Mouse (Mus musculus): Measurements from ENCODE around the gene Washc4. TPM values are rescaled to one million over a fixed set of nuclear protein-coding genes. Genes with fewer than 3 reads are reported as not detected.
"Not testable (repeated sequence)": the region's sequence is repeated elsewhere in the genome, so short reads cannot be mapped to it uniquely, and the experiment has no call there.

Washc4 gene
- total RNA-seq (2015; ENCODE audit: low replicate concordance) (4.2 and 9.4 TPM in 2 replicates), total RNA-seq (2017; ENCODE audit: low replicate concordance) (5.4 and 10.3 TPM in 2 replicates)

DNA sequence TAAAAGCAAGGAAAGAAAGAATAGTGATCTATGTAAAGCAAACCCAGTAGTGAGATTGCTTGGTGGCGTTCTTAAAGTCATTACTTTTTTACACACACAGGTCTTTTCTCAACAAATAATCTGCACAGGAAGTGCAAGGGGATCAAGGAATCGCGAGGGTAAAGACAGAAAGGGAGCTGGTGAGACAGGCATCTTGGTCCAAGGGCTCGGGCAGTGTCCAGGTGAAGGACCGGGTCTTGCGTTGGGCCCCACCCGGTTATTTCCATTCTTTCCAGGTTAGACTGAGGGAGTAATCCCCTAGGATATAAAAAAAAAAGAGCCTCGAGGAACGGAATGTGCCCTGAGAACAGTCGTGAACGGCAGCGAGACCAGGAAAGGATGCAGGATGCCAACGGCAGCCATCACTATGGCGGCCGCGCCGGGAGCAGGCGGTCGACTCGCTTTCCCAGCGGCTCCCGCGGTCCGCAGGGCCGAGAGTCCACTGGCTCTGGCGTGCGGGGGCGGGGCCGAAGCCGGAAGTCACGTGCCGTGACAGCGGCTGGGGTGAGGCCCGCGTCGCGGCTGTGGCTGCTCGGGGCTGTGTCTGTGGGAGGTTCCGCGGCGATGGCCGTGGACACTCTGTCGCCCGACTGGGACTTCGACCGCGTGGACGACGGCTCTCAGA, at the start of gene Washc4:
Gene Washc4 (plus strand): TSS at position 314 of the 664 bp plus-strand sequence.
- peak; percentile 100 for ATAC-seq (replicated peaks; ENCODE audit: low FRiP score, poor library complexity, severe bottlenecking)

DNA sequence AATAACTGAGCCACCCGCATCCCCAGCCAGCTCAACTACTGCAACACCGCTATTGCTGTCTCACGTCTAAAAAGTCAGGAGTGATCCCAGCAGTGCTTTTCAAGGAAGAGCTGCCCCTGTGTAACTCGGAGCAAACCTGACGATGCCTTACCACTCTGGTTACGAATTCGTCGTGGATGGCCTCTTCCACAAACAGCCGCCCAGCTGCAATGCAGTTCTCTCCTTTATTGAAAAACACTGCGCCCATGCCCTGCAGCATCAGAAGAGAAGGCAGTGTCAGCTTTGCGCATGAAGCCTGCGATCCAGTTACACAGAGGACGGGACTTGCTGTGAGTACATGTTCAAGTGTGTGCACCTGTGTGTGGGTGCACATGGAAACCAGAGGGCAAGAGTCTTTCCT, 46.2 kb upstream of the Washc4 start:
- no peak for ATAC-seq (replicated peaks; ENCODE audit: low FRiP score, poor library complexity, severe bottlenecking)

DNA sequence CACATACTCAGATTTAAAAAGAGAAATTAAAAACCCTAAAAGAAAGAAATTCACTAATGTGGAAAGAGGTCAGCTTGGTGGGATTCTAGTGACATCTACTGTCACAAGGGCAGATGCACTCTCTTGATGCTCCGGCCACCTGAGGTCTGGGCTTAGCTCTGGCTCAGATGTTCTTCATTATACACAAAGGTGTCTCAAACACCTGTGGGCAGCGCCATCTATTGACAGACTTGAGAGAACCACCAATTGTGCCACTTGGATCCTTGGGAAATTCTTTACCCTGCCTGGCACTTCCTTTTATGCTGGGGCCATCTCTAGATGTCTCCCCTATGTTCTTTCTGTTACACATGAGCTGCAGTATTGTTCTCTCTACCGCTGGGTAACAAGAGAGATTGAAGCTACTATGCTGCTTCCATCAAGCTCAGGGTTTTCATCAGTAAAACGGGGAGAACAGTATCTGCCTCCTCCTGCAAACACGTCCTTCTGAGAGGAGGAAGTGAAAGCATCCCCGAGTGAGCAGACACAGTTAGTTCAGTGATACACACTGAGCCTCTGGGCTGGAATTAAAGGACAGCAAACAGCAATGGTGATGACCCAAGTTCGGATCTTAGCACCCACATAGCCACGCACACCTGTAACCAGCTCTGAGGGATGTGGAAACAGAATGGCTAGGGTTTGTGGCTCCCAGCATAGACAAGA, 34.4 kb upstream of the Washc4 start:
- no peak for ATAC-seq (replicated peaks; ENCODE audit: low FRiP score, poor library complexity, severe bottlenecking)

DNA sequence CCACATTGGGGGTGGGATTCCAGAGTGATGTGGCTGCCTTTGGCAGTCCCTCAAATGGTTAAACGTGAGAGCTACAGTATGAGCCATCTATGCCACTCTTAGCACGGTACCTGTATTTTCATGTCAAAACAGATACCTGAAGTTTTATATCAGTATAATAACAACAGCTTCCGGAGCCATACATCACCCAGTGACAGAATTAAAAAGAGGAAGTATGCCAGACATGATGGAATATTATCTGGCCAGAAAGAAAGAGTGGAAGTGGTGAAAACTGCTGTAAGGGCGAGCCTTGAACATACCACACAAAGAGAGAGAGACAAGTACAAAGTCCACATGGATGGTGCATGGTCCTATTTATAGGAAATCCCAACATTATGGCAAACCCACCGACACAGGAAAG, 32.2 kb upstream of the Washc4 start:
- ATAC-seq (replicated peaks; ENCODE audit: low FRiP score, poor library complexity, severe bottlenecking), result no peak

DNA sequence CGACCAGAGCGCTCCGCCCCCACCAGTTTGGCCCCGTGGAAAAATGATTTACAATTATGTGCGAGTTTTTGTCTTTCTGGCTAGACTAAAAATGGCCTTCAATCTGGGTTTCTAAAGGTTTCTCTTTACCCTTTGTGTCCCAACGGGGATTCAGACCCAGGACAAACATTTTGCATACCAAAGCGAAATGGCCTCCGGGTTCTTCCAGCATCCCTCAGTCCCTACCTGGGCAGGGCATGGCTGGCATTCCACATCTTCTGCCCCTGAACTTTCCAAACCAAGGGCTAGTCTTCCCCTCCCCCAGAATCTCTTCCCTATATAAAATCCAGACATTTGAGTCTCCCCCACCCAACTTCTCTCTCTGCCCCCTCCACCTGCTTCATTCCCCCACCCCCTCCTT, 29.8 kb upstream of the Washc4 start:
- no peak for ATAC-seq (replicated peaks; ENCODE audit: low FRiP score, poor library complexity, severe bottlenecking)

DNA sequence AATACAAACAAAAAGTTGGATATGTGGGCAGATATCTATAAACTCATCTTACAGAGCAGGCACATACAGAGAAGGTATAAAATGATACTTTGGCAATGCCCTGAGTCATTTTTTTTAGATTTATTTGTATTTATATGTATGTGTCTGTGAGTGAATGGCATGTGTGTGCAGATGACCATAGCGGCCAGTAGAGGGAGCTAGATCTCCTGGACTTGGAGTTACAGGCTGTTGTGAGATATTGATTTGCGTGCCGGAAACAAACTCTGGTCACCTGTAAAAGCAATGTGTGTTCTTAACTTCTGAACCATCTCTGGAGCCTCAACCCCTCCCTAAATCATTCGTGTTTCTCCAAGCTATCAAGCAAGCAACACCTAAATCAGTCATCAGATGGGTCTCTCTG, 22.6 kb upstream of the Washc4 start:
- no peak for ATAC-seq (replicated peaks; ENCODE audit: low FRiP score, poor library complexity, severe bottlenecking)

DNA sequence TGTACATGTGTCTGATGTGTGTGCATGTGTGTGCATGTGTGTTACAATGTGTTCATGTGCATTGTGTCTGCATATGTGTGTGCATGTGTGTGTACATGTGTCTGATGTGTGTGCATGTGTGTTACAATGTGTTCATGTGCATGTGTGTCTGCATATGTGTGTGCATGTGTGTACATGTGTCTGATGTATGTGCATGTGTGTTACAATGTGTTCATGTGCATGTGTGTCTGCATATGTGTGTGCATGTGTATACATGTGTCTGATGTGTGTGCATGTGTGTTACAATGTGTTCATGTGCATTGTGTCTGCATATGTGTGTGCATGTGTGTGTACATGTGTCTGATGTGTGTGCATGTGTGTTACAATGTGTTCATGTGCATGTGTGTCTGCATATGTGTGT, 19.3 kb upstream of the Washc4 start:
- ATAC-seq (replicated peaks; ENCODE audit: low FRiP score, poor library complexity, severe bottlenecking), result not testable (repeated sequence)

DNA sequence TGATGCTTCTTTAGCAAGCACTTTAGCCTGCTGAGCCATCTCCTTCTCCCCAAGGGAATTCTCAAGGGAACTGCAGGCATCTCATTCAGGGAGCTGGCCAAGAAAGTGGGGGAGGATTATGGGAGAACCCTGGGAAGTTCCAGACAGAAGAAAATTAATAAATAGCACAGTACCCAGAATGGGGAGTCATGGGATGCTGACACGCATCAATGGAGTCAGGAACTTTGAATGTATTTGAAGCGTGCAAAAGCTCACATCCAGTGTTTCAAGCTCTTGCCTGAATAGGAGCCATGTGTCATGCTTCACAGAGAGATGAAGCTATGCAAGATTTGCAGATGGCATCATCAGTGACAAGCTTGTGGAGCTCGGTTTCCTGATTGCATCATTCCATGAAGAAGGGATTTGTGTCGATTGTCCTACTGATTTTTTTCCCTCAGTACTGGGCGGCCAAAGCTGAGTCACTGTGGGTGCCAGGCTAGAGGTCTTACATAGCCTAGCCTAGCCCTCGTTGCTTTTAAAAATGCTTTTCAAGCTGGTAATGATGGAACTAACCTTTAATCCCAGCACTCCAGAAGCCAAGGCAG, 13.1 kb upstream of the Washc4 start:
- ATAC-seq (replicated peaks; ENCODE audit: low FRiP score, poor library complexity, severe bottlenecking), result no peak

DNA sequence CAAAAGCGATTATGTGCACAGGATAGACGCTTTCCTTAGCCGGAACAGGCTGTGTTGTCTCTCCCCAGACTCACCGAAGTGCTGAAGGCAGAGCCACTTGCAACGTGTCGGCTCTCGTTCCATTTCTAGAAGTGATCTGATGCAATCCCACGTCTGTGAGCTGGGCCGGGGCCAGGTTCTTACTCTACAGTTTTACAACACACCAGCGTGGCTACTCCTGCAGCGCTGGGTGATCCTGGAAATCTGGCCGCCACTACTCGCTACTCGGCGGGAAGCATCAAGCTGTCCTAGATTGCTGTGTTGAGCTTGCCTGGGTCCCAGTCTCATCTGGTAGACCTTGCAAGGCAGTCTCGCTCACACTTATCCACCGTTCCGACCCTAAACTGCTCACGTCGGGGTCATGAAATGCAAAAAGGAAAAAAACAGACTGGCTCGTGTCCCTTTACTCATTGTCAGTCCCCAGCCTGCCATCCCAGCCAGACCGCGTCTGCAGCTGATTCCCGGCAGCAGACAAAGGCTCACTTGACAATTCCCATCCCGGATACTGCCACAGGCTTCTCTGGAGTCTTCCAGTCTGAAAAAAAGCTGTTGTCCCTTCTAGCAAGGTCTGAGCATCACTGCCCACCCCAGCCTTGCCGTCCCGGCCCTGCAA, 10.2 kb upstream of the Washc4 start:
- ATAC-seq (replicated peaks; ENCODE audit: low FRiP score, poor library complexity, severe bottlenecking), result no peak

DNA sequence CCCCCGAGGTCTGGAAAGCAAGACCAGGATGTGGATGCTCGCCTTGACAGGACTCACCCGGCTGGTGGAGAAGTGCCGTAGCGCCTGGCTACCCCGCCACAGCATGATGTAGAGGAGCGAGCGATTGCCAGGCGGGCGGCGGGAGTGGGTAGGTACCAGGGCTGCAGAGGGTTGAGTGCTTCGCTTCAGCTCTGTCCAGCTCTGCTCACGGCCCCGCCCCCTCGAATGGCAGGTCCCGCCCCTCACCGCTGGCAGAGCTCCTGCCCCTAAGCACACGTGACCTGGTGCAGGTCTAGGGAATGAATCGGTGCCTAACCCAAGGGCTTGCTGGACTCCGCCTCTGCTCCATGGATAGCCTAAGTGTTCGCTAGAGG, 9.7 kb upstream of the Washc4 start, which contains the start of gene Aldh1l2:
Gene Aldh1l2 (minus strand): TSS at position 231 of the 374 bp plus-strand sequence.
- peak; percentile 59; the same call in 1 of the 2 replicates for ATAC-seq (replicated peaks; ENCODE audit: low FRiP score, poor library complexity, severe bottlenecking)

DNA sequence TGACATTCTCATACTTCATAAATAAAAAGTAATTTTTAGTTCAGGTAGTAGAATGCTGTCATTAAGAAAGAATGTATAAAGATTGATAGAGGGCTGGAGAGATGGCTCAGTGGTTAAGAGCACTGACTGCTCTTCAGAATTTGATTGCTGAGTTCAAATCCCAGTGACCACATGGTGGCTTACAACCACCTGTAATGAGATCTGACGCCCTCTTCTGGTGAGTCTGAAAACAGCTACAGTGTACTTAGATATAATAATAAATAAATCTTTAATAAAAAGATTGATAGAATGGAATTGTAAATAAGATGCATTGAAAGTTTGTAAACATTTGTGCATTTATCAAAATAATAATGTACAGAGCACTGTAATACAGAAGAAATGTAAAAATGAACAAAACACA, 7.1 kb upstream of the Washc4 start:
- ATAC-seq (replicated peaks; ENCODE audit: low FRiP score, poor library complexity, severe bottlenecking), result no peak

DNA sequence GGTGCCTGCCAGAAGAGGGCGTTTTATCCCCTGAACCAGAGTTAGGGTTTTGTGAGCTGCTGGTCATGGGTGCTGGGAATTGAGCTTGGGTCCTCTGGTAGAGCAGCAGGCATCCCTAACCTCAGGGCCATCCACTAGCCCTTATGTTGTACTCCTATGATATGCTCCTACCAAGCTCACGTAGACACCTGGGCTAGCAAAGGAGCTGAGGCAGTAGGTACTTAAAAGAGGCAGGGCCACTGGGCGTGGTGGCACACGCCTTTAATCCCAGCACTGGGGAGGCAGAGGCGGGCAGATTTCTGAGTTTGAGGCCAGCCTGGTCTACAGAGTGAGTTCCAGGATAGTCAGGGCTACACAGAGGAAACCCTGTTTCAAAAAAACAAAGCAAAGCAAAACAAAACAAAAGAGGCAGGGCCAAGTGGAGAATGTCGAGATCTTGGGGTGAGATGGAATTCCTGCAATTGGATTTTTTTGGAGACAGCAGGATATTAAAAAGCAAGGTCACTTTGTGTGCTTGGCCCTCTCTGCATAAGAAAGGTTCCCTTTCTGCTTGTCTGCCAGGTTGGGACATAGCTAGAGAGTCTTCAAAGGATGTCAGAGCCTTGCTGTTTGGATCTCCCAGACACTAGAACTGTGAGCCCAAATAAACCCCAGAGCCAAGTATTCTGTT, 4.1 kb upstream of the Washc4 start:
- no peak for ATAC-seq (replicated peaks; ENCODE audit: low FRiP score, poor library complexity, severe bottlenecking)

DNA sequence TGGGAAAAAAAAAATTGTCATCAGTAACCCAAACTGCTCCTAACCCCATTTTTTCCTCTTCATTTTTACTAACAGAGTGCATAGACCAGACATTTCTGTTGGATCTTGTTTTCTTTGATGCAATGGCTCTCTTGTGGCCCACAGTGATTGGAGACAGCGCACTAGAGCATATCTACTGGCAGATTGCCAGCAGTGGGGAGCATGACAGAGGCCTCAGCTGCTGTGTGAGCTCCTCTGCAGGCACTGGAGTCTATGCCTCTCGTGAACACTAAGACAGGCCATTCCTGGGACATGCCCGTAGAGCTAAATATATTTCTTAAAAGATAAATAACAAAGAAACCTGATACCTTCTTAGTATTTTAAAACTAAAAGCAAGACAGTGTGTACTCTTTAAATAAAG, 3.5 kb upstream of the Washc4 start:
- no peak for ATAC-seq (replicated peaks; ENCODE audit: low FRiP score, poor library complexity, severe bottlenecking)

DNA sequence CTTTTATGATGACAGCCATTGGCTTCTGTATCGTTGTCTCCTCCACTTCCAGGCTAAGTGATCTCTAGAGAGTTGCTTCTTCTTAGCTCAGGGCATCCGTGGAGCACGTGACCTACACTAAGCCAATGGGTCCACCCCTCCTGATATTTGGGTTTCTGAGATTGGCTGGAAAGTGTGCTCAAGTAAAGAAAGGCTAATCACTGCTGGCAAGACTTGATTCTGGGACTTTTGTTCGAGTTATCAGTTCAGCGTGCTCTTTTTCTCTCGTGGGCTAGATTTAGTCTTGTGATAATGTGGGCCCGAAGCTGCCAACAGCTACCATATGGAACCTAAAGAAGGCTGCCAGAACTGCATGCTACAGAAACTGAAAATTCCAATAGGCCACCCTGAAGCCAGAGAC, 1.3 kb upstream of the Washc4 start:
- no peak for ATAC-seq (replicated peaks; ENCODE audit: low FRiP score, poor library complexity, severe bottlenecking)

DNA sequence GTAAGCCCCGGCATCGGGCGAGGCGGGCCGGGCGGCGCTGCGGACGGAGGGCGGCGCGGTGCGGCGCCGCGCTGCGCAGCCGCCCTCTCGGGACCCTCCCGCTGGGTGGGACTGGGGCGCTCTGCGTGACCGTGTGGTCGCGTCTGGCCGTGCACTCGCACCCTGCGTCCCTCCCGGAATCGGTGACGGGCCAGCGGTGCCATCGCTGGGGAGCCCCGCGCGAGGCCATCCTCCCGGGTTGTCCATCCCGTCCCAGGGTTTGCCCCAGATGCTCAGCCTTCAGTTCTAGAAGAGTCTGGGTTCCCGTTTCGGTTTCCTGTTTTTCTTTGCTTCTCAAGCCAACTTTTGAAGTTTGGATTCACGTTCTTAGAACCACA, 539 bp downstream of the Washc4 start:
- ATAC-seq (replicated peaks; ENCODE audit: low FRiP score, poor library complexity, severe bottlenecking), result peak; percentile 49

DNA sequence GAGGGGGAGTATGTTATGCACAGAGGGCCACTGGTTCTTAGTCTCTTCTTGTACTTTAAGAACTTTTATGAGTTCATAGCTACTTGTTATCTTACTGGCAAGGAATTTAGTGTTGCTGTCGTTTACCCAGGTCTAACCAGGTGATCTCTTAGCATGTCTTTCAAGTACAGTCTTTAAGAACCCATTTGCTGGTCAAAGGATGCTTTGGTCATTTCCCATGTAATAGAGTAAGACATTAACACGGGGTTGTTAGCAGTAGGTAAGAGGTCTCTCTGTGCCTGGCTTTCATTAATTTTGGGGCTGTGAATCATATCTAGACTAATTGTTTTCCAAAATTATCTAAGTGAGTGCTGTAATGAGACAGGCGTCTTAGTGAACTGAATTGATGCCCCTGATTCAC, 1.8 kb downstream of the Washc4 start:
- ATAC-seq (replicated peaks; ENCODE audit: low FRiP score, poor library complexity, severe bottlenecking), result no peak

DNA sequence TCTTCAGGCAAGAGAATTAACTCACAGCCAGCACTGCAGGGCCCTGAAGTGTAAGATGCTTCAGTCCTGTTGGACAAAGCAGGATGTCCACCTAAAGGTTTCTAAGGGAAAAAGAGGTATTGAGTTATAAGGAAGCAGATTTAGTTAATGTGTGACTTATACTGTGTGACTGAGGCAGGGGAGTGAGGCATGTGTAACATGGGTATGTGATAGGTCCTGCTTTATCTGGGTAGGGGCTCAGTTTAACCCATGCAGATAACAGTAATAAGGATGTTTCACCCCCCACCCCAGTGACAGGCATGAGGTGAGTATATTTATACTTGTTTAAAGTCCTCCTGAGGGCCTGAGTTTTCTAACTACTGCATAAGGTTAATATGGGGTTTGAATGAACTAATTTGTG, 19.5 kb downstream of the Washc4 start:
- ATAC-seq (replicated peaks; ENCODE audit: low FRiP score, poor library complexity, severe bottlenecking), result no peak

DNA sequence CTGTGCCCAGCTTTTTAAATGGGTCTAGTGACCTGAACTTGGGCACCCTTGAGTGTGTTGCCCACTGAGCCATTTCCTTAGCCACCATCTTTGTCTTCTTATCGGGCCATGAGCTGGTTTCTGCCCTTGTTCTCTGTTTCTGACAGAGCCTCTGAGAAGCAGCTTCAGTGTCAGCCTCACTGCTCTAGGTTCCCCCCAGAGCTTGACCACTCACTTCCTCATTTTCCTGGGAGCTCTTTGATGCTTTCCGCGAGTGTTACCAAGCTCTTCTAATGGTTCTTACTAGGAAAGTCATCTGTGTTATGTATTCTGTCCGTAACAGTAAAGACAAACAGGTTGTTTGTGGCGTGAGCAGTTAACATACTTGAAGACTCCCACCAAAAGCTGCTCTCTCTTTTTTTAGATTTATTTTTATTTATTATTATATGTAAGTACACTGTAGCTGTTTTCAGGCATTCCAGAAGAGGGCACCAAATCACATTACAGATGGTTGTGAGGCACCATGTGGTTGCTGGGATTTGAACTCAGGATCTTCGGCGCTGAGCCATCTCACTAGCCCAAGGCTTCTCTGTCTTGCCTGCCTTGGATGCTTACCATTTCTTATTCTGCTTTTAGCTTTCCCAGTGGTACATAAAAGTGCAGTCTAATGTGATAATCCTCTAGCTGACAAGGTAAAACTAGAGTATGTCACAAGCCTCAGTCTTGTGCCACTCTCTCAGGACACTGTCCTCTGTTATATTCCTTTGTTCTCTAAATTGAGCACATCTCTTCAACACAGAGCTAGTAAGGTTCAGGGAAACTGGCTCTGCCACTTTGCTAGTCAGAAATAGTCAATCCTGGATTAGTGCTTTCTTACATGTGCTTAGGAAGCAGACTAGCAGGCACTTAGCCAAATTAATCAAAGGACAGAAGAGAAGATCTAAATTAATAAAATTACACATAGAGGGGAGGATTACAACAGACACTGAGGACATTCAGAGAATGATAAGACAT, 22.2 kb downstream of the Washc4 start:
- no peak for ATAC-seq (replicated peaks; ENCODE audit: low FRiP score, poor library complexity, severe bottlenecking)

DNA sequence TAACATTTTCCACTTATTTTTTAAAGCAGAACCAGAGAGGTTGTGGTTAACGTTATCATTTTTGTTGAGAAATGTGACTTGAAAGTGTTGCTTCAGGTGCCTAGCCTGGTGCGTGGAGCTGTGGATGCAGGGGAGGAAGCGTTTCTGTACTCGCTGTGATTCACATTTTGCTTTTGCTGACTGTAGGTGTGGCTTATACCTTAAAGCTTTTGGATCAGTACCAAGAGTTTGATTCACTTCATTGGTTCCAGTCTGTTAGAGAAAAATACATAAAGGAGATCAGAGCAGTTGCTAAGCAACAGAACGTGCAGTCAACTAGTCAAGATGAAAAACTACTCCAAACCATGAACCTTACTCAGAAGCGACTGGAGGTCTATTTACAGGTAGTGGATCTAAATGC, 47.2 kb downstream of the Washc4 start:
- no peak for ATAC-seq (replicated peaks; ENCODE audit: low FRiP score, poor library complexity, severe bottlenecking)
